In the genomic region with DNA sequence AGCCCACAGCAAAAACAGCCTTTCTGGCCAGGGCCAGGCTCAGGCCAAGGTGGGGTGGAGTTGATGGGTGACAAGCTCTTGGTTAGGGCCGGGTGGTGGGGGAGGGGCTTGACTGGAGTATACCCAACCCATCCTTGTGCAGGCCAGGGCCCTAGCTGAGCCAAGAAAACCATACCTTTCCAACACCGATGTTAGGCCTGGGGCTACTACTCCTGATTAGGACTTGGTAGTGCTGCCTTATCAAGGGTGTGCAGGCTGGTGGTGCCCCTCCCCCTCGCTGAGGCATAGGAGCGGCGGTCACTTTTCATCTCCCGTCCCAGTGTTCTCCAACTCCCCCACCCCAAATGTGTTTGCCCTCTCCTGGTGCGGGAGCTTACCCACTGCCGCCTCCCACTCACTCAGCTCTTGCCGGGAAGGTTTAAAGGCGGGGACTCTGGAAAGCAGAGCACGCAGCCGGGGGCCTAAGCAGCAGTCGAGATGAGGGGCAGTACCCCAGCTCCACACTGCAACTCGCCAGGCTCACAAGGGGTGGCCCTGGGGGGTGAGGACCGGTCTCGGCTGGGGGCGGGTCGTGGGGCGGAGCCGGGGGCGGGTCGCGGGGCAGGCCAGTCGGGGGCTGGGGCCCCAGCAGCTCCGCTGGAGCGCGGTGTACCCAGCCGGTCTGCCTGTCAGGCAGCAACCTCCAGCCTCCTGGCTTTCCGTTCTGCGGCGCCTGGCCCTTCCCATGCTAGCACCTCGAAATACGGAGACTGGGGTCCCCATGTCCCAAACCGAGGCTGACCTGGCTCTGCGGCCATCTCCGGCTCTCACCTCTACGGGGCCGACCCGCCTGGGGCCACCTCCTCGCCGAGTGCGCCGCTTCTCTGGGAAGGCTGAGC, we compare ENCODE assay signal across 8 mouse cellular contexts. TPM values are rescaled to one million over a fixed set of nuclear protein-coding genes. Genes with fewer than 3 reads are reported as not detected.
DNase-seq lines count a peak whose midpoint lies in the region; ATAC-seq and TF ChIP-seq lines count a peak whose summit lies in the region.

TSS of gene Wnk4 (plus strand) at position 620 of the 878 bp plus-strand sequence.

- H3K4me1 ChIP-seq in heart, embryonic 11.5 days (ENCODE audit: control insufficient read depth, insufficient read depth, low read length), result peaks cover 63% of the 10 kb centered on the region
- H3K4me1 ChIP-seq in kidney, embryonic 15.5 days, result peaks cover 76% of the 10 kb centered on the region
- peaks cover 17% of the 10 kb centered on the region for H3K4me1 ChIP-seq in small intestine, adult 2 months (ENCODE audit: control insufficient read depth, insufficient read depth, insufficient read length, low read length)

- no peaks in the 10 kb centered on the region for H3K9me3 ChIP-seq in heart, embryonic 11.5 days (replicated peaks; ENCODE audit: control insufficient read depth, low read length)
- no peaks in the 10 kb centered on the region for H3K9me3 ChIP-seq in kidney, embryonic 15.5 days (replicated peaks)

- H3K36me3 ChIP-seq in heart, embryonic 11.5 days (ENCODE audit: control insufficient read depth, insufficient read depth, low read length), result peaks cover 5% of the 10 kb centered on the region; the same call in 1 of the 2 replicates
- peaks cover 25% of the 10 kb centered on the region for H3K36me3 ChIP-seq in kidney, embryonic 15.5 days
- peaks cover 11% of the 10 kb centered on the region for H3K36me3 ChIP-seq in small intestine, adult 2 months (ENCODE audit: control insufficient read depth, insufficient read depth, low read length)

- TF ChIP-seq POLR2A in small intestine, adult 2 months (IDR thresholded peaks at IDR 0.05; ENCODE audit: low read depth, low read length), result peak; percentile 45; the same call in 1 of the 2 replicates

- under 1% methylated on average over 43 of the region's 43 CpGs for WGBS in heart, embryonic 11.5 days (ENCODE audit: insufficient replicate concordance)
- WGBS in kidney, embryonic 15.5 days, result under 1% methylated on average over 42 of the region's 43 CpGs
- under 1% methylated on average over 43 of the region's 43 CpGs for WGBS in small intestine, adult 2 months

- peak within 1 kb of the TSS; percentile 88 for H3K9ac ChIP-seq in heart, embryonic 11.5 days (ENCODE audit: low read depth, low read length)
- peak within 1 kb of the TSS; percentile 78 for H3K9ac ChIP-seq in kidney, embryonic 15.5 days

- H3K4me2 ChIP-seq in heart, embryonic 11.5 days, result peak within 1 kb of the TSS; percentile 96
- peak within 1 kb of the TSS; percentile 93 for H3K4me2 ChIP-seq in kidney, embryonic 15.5 days

- peaks cover 23% of the 10 kb centered on the region for H3K27me3 ChIP-seq in heart, embryonic 11.5 days (ENCODE audit: control insufficient read depth, insufficient read depth, low read length)
- peaks cover 25% of the 10 kb centered on the region for H3K27me3 ChIP-seq in kidney, embryonic 15.5 days
- peaks cover 13% of the 10 kb centered on the region for H3K27me3 ChIP-seq in small intestine, adult 2 months (ENCODE audit: control insufficient read depth, insufficient read depth, low read length)

- H3K4me3 ChIP-seq in heart, embryonic 11.5 days (ENCODE audit: low read depth, low read length), result peak within 1 kb of the TSS; percentile 67
- peak within 1 kb of the TSS; percentile 68 for H3K4me3 ChIP-seq in kidney, embryonic 15.5 days (replicated peaks)
- peak within 1 kb of the TSS; percentile 68 for H3K4me3 ChIP-seq in small intestine, adult 2 months (ENCODE audit: low read depth, low read length)

- peak within 1 kb of the TSS; percentile 90 for H3K27ac ChIP-seq in heart, embryonic 11.5 days (ENCODE audit: low read depth, low read length)
- peak within 1 kb of the TSS; percentile 97 for H3K27ac ChIP-seq in kidney, embryonic 15.5 days
- peak within 1 kb of the TSS; percentile 15 for H3K27ac ChIP-seq in small intestine, adult 2 months (ENCODE audit: insufficient read depth, low read depth, low read length)

- ATAC-seq in heart, embryonic 11.5 days (replicated peaks; ENCODE audit: insufficient number of reproducible peaks, low FRiP score, low TSS enrichment), result peak; percentile 85
- ATAC-seq in kidney, embryonic 15.5 days (replicated peaks; ENCODE audit: low FRiP score), result peak; percentile 81
- ATAC-seq in megakaryocyte, adult 5-6 weeks (ENCODE audit: poor library complexity, severe bottlenecking), result peak; percentile 37

- TF ChIP-seq CTCF in small intestine, adult 2 months (IDR thresholded peaks at IDR 0.05; ENCODE audit: extremely low read depth, insufficient read length, insufficient replicate concordance, low read depth, low read length), result no peak

- DNase-seq in urinary bladder, adult 2 months (ENCODE audit: low spot score), result peak; percentile 69
- DNase-seq in urinary bladder, postnatal 10 days (ENCODE audit: low spot score), result no peak
- DNase-seq in embryo, embryonic 11 days, result peak; percentile 85
- no peak for DNase-seq in layer of hippocampus, postnatal 25 days (ENCODE audit: extremely low spot score in 1 of 2, low spot score in 1 of 2)

RNA-seq across cellular contexts. Expression of gene Wnk4, which starts in this region (rescaled TPM):
- 7.4 and 10.6 TPM in 2 replicates for polyA plus RNA-seq in urinary bladder, adult 2 months (2012; rRNA removed)
- polyA plus RNA-seq in heart, embryonic 11.5 days (2014; fragmentation: Nextera tagmentation; extraction: Ambion mirVana), result 11.1 and 13.7 TPM in 2 replicates
- polyA plus RNA-seq in kidney, embryonic 15.5 days (2015; fragmentation: Nextera tagmentation; extraction: Ambion mirVana), result 25.5 and 27.2 TPM in 2 replicates
- total RNA-seq in megakaryocyte, adult 5-6 weeks (2015), result 0.27 TPM in 1 of 2 replicates, not detected in the other
- 0.15 TPM in 1 of 2 replicates, not detected in the other for total RNA-seq in megakaryocyte, adult 5-6 weeks (2017)
- 3.0 and 7.9 TPM in 2 replicates for polyA plus RNA-seq in small intestine, adult 2 months (2012; rRNA removed)
- 1 to 10 TPM; 6.2 to 7.7 TPM for total RNA-seq in layer of hippocampus, postnatal 25 days (2021)

Comparison
In these comparisons a context has a peak if more than half of its experiments do, and no peak if none do; other contexts are left out.
1. RNA of gene Wnk4 (total RNA-seq): 6.2 to 7.7 TPM in layer of hippocampus, postnatal 25 days; 0.15 to 0.27 TPM in megakaryocyte, adult 5-6 weeks; every median in the first group is over 4 times any median in the second.
2. DNase-seq: peak in urinary bladder, adult 2 months (single experiment) and embryo, embryonic 11 days (single experiment); none in urinary bladder, postnatal 10 days (single experiment) and layer of hippocampus, postnatal 25 days (0 of 2).
3. Peak in ATAC-seq in megakaryocyte, adult 5-6 weeks; RNA of the gene not detected or under 1 TPM.
4. H3K27ac ChIP-seq: peak in every context shown above with its lines; median percentile 97 in kidney, embryonic 15.5 days; 90 in heart, embryonic 11.5 days; 15 in small intestine, adult 2 months.
5. Peak in every context shown above with its lines, with median percentiles within 50 percentile points of each other: ATAC-seq and H3K4me3 ChIP-seq.